In genomic region chr19:55545529-55545928, GRCm38 (mm10) we compare ENCODE assay signal across 8 mouse cellular contexts.
DNase-seq lines count a peak whose midpoint lies in the region; ATAC-seq and TF ChIP-seq lines count a peak whose summit lies in the region.

No protein-coding gene starts in this region.

- no peak for TF ChIP-seq EP300 in MEL (IDR thresholded peaks at IDR 0.05; ENCODE audit: low read depth in 1 of 2, low read length in 2 of 2)

- TF ChIP-seq POLR2A in MEL (IDR thresholded peaks at IDR 0.05; ENCODE audit: control insufficient read depth in 1 of 2, insufficient read depth in 1 of 2, low read depth in 1 of 2, low read length in 2 of 2, poor library complexity in 1 of 2): no peak

- H3K4me3 ChIP-seq in MEL (ENCODE audit: control insufficient read depth in 1 of 2, insufficient read depth in 1 of 2, low read depth in 2 of 2, low read length in 2 of 2): no peak overlapping the region
- H3K4me3 ChIP-seq in forebrain, embryonic 15.5 days: no peak overlapping the region

- no peaks in the 10 kb centered on the region for H3K27me3 ChIP-seq in MEL (ENCODE audit: control insufficient read depth in 1 of 2, insufficient read depth in 2 of 2, low read length in 2 of 2)
- H3K27me3 ChIP-seq in forebrain, embryonic 15.5 days: no peaks in the 10 kb centered on the region; the same call in 1 of the 2 replicates

- TF ChIP-seq CTCF in MEL (IDR thresholded peaks at IDR 0.05 in 2 of 3, conservative IDR thresholded peaks at IDR 0.05 in 1 of 3; ENCODE audit: control insufficient read depth in 1 of 3, insufficient read depth in 1 of 3, low read depth in 2 of 3, low read length in 3 of 3, poor library complexity in 1 of 3, severe bottlenecking in 1 of 3): peak; percentile 87 to 99 (median 91)

- 0 out of 2 replicates have a peak, but pooled peaks have one; percentile 43 for ATAC-seq in forebrain, embryonic 15.5 days (replicated peaks)

- no peaks in the 10 kb centered on the region for H3K9me3 ChIP-seq in MEL (replicated peaks; ENCODE audit: insufficient read depth, low read length)
- H3K9me3 ChIP-seq in forebrain, embryonic 15.5 days: no peaks in the 10 kb centered on the region

- H3K4me1 ChIP-seq in MEL (ENCODE audit: control insufficient read depth in 1 of 2, insufficient read depth in 2 of 2, low read length in 2 of 2): peaks cover 2 to 19% of the 10 kb centered on the region in 2 experiments; a peak in 3 of 4 replicates
- H3K4me1 ChIP-seq in forebrain, embryonic 15.5 days: peaks cover 9% of the 10 kb centered on the region; the same call in 1 of the 2 replicates

- WGBS in forebrain, embryonic 15.5 days: 16% methylated on average over 9 of the region's 9 CpGs

- H3K27ac ChIP-seq in MEL (ENCODE audit: control insufficient read depth, low read depth, low read length): no peak overlapping the region
- no peak overlapping the region for H3K27ac ChIP-seq in forebrain, embryonic 15.5 days (replicated peaks)

- no peak overlapping the region for H3K4me2 ChIP-seq in forebrain, embryonic 15.5 days (replicated peaks)

- DNase-seq in MEL (ENCODE audit: low read depth, low spot score): peak; percentile 90
- DNase-seq in c-Kit-negative CD71-positive TER-119-positive erythroid progenitor cells, embryonic 14.5 days (ENCODE audit: low read depth, low spot score): peak; percentile 26
- DNase-seq in heart, postnatal 4 days: peak; percentile 91
- peak; percentile 62 for DNase-seq in layer of hippocampus, adult 9-10 months (ENCODE audit: low spot score)
- DNase-seq in lung, postnatal 14 days: peak; percentile 90
- DNase-seq in right cerebral cortex, adult 2 months (ENCODE audit: low spot score in 2 of 2): peak; percentile 74 to 79
- peak; percentile 56 for DNase-seq in urinary bladder, postnatal 10 days (ENCODE audit: low spot score)

- H3K9ac ChIP-seq in MEL (ENCODE audit: control insufficient read depth, low read depth, low read length, poor library complexity, severe bottlenecking): no peak overlapping the region
- H3K9ac ChIP-seq in forebrain, embryonic 15.5 days (replicated peaks): no peak overlapping the region

- H3K36me3 ChIP-seq in MEL (ENCODE audit: control insufficient read depth in 1 of 2, insufficient read depth in 2 of 2, low read length in 2 of 2): peaks cover 0 to 15% of the 10 kb centered on the region in 2 experiments; a peak in 2 of 4 replicates
- no peaks in the 10 kb centered on the region for H3K36me3 ChIP-seq in forebrain, embryonic 15.5 days

- no peaks in the 10 kb centered on the region for H3K79me2 ChIP-seq in MEL (ENCODE audit: control insufficient read depth, insufficient read depth, low read length, poor library complexity)

- TF ChIP-seq RAD21 in MEL (IDR thresholded peaks at IDR 0.05; ENCODE audit: low read depth, low read length): peak; percentile 65

TF ChIP-seq in MEL, 35 proteins besides CTCF, POLR2A, EP300 and RAD21:
- TF ChIP-seq ETS1 (IDR thresholded peaks at IDR 0.05; ENCODE audit: low read depth, low read length) (peak; percentile 52; the same call in 1 of the 2 replicates), MAZ (IDR thresholded peaks at IDR 0.05; ENCODE audit: low read depth, low read length) (no peak), NRF1 (IDR thresholded peaks at IDR 0.05; ENCODE audit: insufficient read depth, low read depth, low read length, poor library complexity, severe bottlenecking) (no peak), E2F4 (IDR thresholded peaks at IDR 0.05; ENCODE audit: borderline replicate concordance, low read depth, low read length) (no peak), MEF2A (IDR thresholded peaks at IDR 0.05; ENCODE audit: extremely low read depth, insufficient replicate concordance, low read depth, low read length, poor library complexity, severe bottlenecking) (no peak), NELFE (IDR thresholded peaks at IDR 0.05; ENCODE audit: low read depth, low read length) (no peak), CHD2 (IDR thresholded peaks at IDR 0.05; ENCODE audit: low read length) (no peak), MAFK (IDR thresholded peaks at IDR 0.05; ENCODE audit: borderline replicate concordance, low read depth, low read length) (no peak), POLR2AphosphoS5 (IDR thresholded peaks at IDR 0.05; ENCODE audit: borderline replicate concordance, low read depth, low read length) (no peak), USF2 (IDR thresholded peaks at IDR 0.05; ENCODE audit: borderline replicate concordance in 1 of 2, insufficient read depth in 1 of 2, low read depth in 1 of 2, low read length in 2 of 2) (no peak), ZMIZ1 (IDR thresholded peaks at IDR 0.05; ENCODE audit: low read depth, low read length) (no peak), BHLHE40 (IDR thresholded peaks at IDR 0.05; ENCODE audit: borderline replicate concordance, low read depth, low read length) (no peak), TCF12 (IDR thresholded peaks at IDR 0.05; ENCODE audit: low read depth, low read length) (peak; percentile 46; the same call in 1 of the 2 replicates), ZC3H11A (IDR thresholded peaks at IDR 0.05; ENCODE audit: low read depth, low read length) (peak; percentile 62), USF1 (IDR thresholded peaks at IDR 0.05; ENCODE audit: low read depth, low read length) (no peak), TAL1 (IDR thresholded peaks at IDR 0.05; ENCODE audit: low read length) (no peak), MYC (IDR thresholded peaks at IDR 0.05; ENCODE audit: low read depth, low read length) (no peak), RCOR1 (IDR thresholded peaks at IDR 0.05; ENCODE audit: low read depth, low read length) (no peak), UBTF (IDR thresholded peaks at IDR 0.05; ENCODE audit: borderline replicate concordance, insufficient read depth, low read depth, low read length) (no peak), MXI1 (IDR thresholded peaks at IDR 0.05; ENCODE audit: low read depth, low read length) (peak; percentile 39; the same call in 1 of the 2 replicates), POLR2AphosphoS2 (IDR thresholded peaks at IDR 0.05; ENCODE audit: low read length) (no peak), ZNF384 (IDR thresholded peaks at IDR 0.05; ENCODE audit: low read depth, low read length) (no peak), ELF1 (IDR thresholded peaks at IDR 0.05; ENCODE audit: low read depth, low read length) (no peak), TBP (IDR thresholded peaks at IDR 0.05; ENCODE audit: low read depth, low read length) (no peak), JUND (IDR thresholded peaks at IDR 0.05; ENCODE audit: low read depth, low read length) (no peak), GABPA (IDR thresholded peaks at IDR 0.05; ENCODE audit: low read depth, low read length) (no peak), GATA1 (IDR thresholded peaks at IDR 0.05; ENCODE audit: low read depth, low read length) (peak; percentile 51; the same call in 1 of the 2 replicates), SIN3A (IDR thresholded peaks at IDR 0.05; ENCODE audit: low read length) (peak; percentile 37), CHD1 (IDR thresholded peaks at IDR 0.05; ENCODE audit: low read depth, low read length) (no peak), MAX (IDR thresholded peaks at IDR 0.05; ENCODE audit: low read length) (no peak), KAT2A (conservative IDR thresholded peaks at IDR 0.05; ENCODE audit: low read depth, low read length) (no peak), HCFC1 (IDR thresholded peaks at IDR 0.05; ENCODE audit: low read depth, low read length) (0 out of 2 replicates have a peak, but pooled peaks have one; percentile 23), SMC3 (IDR thresholded peaks at IDR 0.05; ENCODE audit: low read depth, low read length) (peak; percentile 70), MYB (IDR thresholded peaks at IDR 0.05; ENCODE audit: low read depth, low read length) (no peak), ZKSCAN1 (IDR thresholded peaks at IDR 0.05; ENCODE audit: low read depth, low read length) (no peak)
TF ChIP-seq in MEL: peak in this region for 8.

Comparison
In these comparisons a context has a peak if more than half of its experiments do, and no peak if none do; other contexts are left out.
1. DNase-seq: peak in every context shown above with its lines; median percentile 91 in heart, postnatal 4 days; 90 in MEL; 90 in lung, postnatal 14 days; 76 in right cerebral cortex, adult 2 months; 62 in layer of hippocampus, adult 9-10 months; 56 in urinary bladder, postnatal 10 days; 26 in c-Kit-negative CD71-positive TER-119-positive erythroid progenitor cells, embryonic 14.5 days.